Mouse (Mus musculus) midbrain, embryonic 10.5 days (tissue): ENCODE data around the gene Stim2. TPM values are rescaled to one million over a fixed set of nuclear protein-coding genes. Genes with fewer than 3 reads are reported as not detected.

Experiments used
- DNase-seq: peaks from one replicate; pipeline ENCODE4 v3.0.0-alpha.2; 2017; ENCODE audit warnings: low spot score
- H3K27ac ChIP-seq: fragments of 300-500 bp; sonication (generic); replicated peaks from 2 replicates; pipeline ENCODE4 v1.5.1; 2016; ENCODE audit warnings: mild to moderate bottlenecking
- H3K27me3 ChIP-seq: fragments of 300-500 bp; sonication (generic); 2 replicates; pipeline ENCODE4 v1.6.1; 2016; ENCODE audit warnings: low read depth, mild to moderate bottlenecking; ENCODE audit not compliant: poor library complexity, severe bottlenecking
- H3K36me3 ChIP-seq: fragments of 300-500 bp; sonication (generic); 2 replicates; pipeline ENCODE4 v1.6.1; 2016; ENCODE audit warnings: mild to moderate bottlenecking, moderate library complexity
- H3K4me1 ChIP-seq: fragments of 300-500 bp; sonication (generic); 2 replicates; pipeline ENCODE4 v1.6.1; 2016
- H3K4me3 ChIP-seq: fragments of 300-500 bp; sonication (generic); 2 replicates; pipeline ENCODE4 v1.5.1; 2016; ENCODE audit warnings: mild to moderate bottlenecking, moderate library complexity
- H3K9me3 ChIP-seq: fragments of 300-500 bp; sonication (generic); replicated peaks from 2 replicates; pipeline ENCODE4 v1.6.1; 2016; ENCODE audit warnings: mild to moderate bottlenecking
- WGBS: fragments of 180-500 bp; shearing (Covaris S2); methylation state at CpG from one replicate; pipeline ENCODE4 v1.1.7; 2016; 5-methylcytosine and 5-hydroxymethylcytosine counted together
- polyA plus RNA-seq: library from polyadenylated mRNA; unstranded; fragments of >200 nt; fragmentation: Nextera tagmentation; extraction: Ambion mirVana; gene quantifications from 2 replicates; pipeline ENCODE4 v1.2.1, GENCODE M21; 2016

Gene Stim2
- polyA plus RNA-seq, 1 experiment from 2014 or later: 12.5 TPM

GRCm38 (mm10) chr5:54025630-54026029 lies 27.3 kb downstream of the Stim2 start:
- H3K36me3 ChIP-seq: no peaks in the 10 kb centered on the region
- no peaks in the 10 kb centered on the region for H3K27me3 ChIP-seq
- no peak overlapping the region for H3K4me3 ChIP-seq
- WGBS: 96% methylated on average over 2 of the region's 2 CpGs
- H3K9me3 ChIP-seq: no peaks in the 10 kb centered on the region
- DNase-seq: no peak
- H3K27ac ChIP-seq: no peak overlapping the region
- H3K4me1 ChIP-seq: peaks cover 5% of the 10 kb centered on the region

GRCm38 (mm10) chr5:54033217-54033616 lies 34.9 kb downstream of the Stim2 start:
- no peaks in the 10 kb centered on the region for H3K27me3 ChIP-seq
- no peak for DNase-seq
- H3K27ac ChIP-seq: no peak overlapping the region
- H3K4me1 ChIP-seq: peaks cover 11% of the 10 kb centered on the region; the same call in 1 of the 2 replicates
- no peak overlapping the region for H3K4me3 ChIP-seq
- no peaks in the 10 kb centered on the region for H3K9me3 ChIP-seq
- H3K36me3 ChIP-seq: no peaks in the 10 kb centered on the region
- 92% methylated on average over 5 of the region's 5 CpGs for WGBS

GRCm38 (mm10) chr5:54034680-54035079 lies 36.4 kb downstream of the Stim2 start:
- H3K9me3 ChIP-seq: no peaks in the 10 kb centered on the region
- H3K27me3 ChIP-seq: no peaks in the 10 kb centered on the region
- DNase-seq: no peak
- no peak overlapping the region for H3K4me3 ChIP-seq
- no peaks in the 10 kb centered on the region for H3K36me3 ChIP-seq
- H3K4me1 ChIP-seq: peaks cover 11% of the 10 kb centered on the region; the same call in 1 of the 2 replicates
- WGBS: 64% methylated on average over 1 of the region's 1 CpGs
- no peak overlapping the region for H3K27ac ChIP-seq

- DNase-seq: no peak
- 75% methylated on average over 4 of the region's 4 CpGs for WGBS
These were observed 40.3 kb downstream of the Stim2 start for GRCm38 (mm10) chr5:54038615-54039014.

GRCm38 (mm10) chr5:54040527-54040926 lies 42.2 kb downstream of the Stim2 start:
- WGBS: 86% methylated on average over 8 of the region's 8 CpGs
- no peaks in the 10 kb centered on the region for H3K9me3 ChIP-seq
- no peak for DNase-seq

More at GRCm38 (mm10) chr5:54038615-54039014, 40.3 kb downstream of the Stim2 start:
- Histone ChIP-seq H3K27me3 (no peaks in the 10 kb centered on the region), H3K27ac (no peak overlapping the region), H3K4me1 (peaks cover 11% of the 10 kb centered on the region; the same call in 1 of the 2 replicates), H3K9me3 (no peaks in the 10 kb centered on the region), H3K4me3 (no peak overlapping the region), H3K36me3 (no peaks in the 10 kb centered on the region)

GRCm38 (mm10) chr5:54042013-54042412 lies 43.7 kb downstream of the Stim2 start:
- DNase-seq: no peak
- Histone ChIP-seq H3K27ac (no peak overlapping the region), H3K4me1 (no peaks in the 10 kb centered on the region), H3K4me3 (no peak overlapping the region), H3K27me3 (no peaks in the 10 kb centered on the region), H3K36me3 (no peaks in the 10 kb centered on the region), H3K9me3 (no peaks in the 10 kb centered on the region)
- WGBS: 91% methylated on average over 7 of the region's 7 CpGs

More at GRCm38 (mm10) chr5:54040527-54040926, 42.2 kb downstream of the Stim2 start:
- no peaks in the 10 kb centered on the region for H3K4me1 ChIP-seq
- H3K4me3 ChIP-seq: no peak overlapping the region
- no peaks in the 10 kb centered on the region for H3K36me3 ChIP-seq
- H3K27ac ChIP-seq: no peak overlapping the region
- no peaks in the 10 kb centered on the region for H3K27me3 ChIP-seq

GRCm38 (mm10) chr5:54045523-54045922 lies 47.2 kb downstream of the Stim2 start:
- DNase-seq: no peak
- Histone ChIP-seq H3K36me3 (no peaks in the 10 kb centered on the region), H3K4me1 (peaks cover 15% of the 10 kb centered on the region), H3K27me3 (no peaks in the 10 kb centered on the region), H3K27ac (no peak overlapping the region), H3K4me3 (no peak overlapping the region), H3K9me3 (no peaks in the 10 kb centered on the region)
- 86% methylated on average over 3 of the region's 3 CpGs for WGBS

- H3K27me3 ChIP-seq: no peaks in the 10 kb centered on the region
- WGBS: 69% methylated on average over 1 of the region's 1 CpGs
- H3K27ac ChIP-seq: no peak overlapping the region
- no peaks in the 10 kb centered on the region for H3K36me3 ChIP-seq
- DNase-seq: no peak
- no peaks in the 10 kb centered on the region for H3K9me3 ChIP-seq
- no peak overlapping the region for H3K4me3 ChIP-seq
- H3K4me1 ChIP-seq: peaks cover 19% of the 10 kb centered on the region
These were observed 48.1 kb downstream of the Stim2 start for GRCm38 (mm10) chr5:54046432-54046831.

- no peak overlapping the region for H3K27ac ChIP-seq
- no peaks in the 10 kb centered on the region for H3K27me3 ChIP-seq
- H3K9me3 ChIP-seq: no peaks in the 10 kb centered on the region
- 47% methylated on average over 4 of the region's 4 CpGs for WGBS
- no peaks in the 10 kb centered on the region for H3K36me3 ChIP-seq
- no peak for DNase-seq
- peaks cover 19% of the 10 kb centered on the region for H3K4me1 ChIP-seq
- H3K4me3 ChIP-seq: no peak overlapping the region
These were observed 50.9 kb downstream of the Stim2 start for GRCm38 (mm10) chr5:54049145-54049733.

GRCm38 (mm10) chr5:54049940-54050339 lies 51.6 kb downstream of the Stim2 start:
- no peak overlapping the region for H3K27ac ChIP-seq
- no peak for DNase-seq
- WGBS: 84% methylated on average over 5 of the region's 5 CpGs
- peaks cover 19% of the 10 kb centered on the region for H3K4me1 ChIP-seq
- H3K36me3 ChIP-seq: 0 out of 2 replicates have a peak, but pooled peaks cover 2% of the 10 kb centered on the region
- no peaks in the 10 kb centered on the region for H3K27me3 ChIP-seq
- no peaks in the 10 kb centered on the region for H3K9me3 ChIP-seq
- H3K4me3 ChIP-seq: no peak overlapping the region

- Histone ChIP-seq H3K4me1 (peaks cover 19% of the 10 kb centered on the region), H3K9me3 (no peaks in the 10 kb centered on the region), H3K27ac (no peak overlapping the region), H3K4me3 (no peak overlapping the region), H3K27me3 (no peaks in the 10 kb centered on the region), H3K36me3 (0 out of 2 replicates have a peak, but pooled peaks cover 5% of the 10 kb centered on the region)
- 75% methylated on average over 3 of the region's 3 CpGs for WGBS
- DNase-seq: no peak
These were observed 52.8 kb downstream of the Stim2 start for GRCm38 (mm10) chr5:54051056-54051455.

GRCm38 (mm10) chr5:54052205-54052604 lies 53.9 kb downstream of the Stim2 start:
- WGBS: 94% methylated on average over 6 of the region's 6 CpGs
- Histone ChIP-seq H3K36me3 (0 out of 2 replicates have a peak, but pooled peaks cover 5% of the 10 kb centered on the region), H3K4me3 (no peak overlapping the region), H3K9me3 (no peaks in the 10 kb centered on the region), H3K27ac (no peak overlapping the region), H3K27me3 (no peaks in the 10 kb centered on the region), H3K4me1 (peaks cover 19% of the 10 kb centered on the region)
- no peak for DNase-seq

GRCm38 (mm10) chr5:54053673-54054366 lies 55.5 kb downstream of the Stim2 start:
- no peak for DNase-seq
- whole genome bisulfite sequencing: 90% methylated on average over 7 of the region's 7 CpGs
- Histone ChIP-seq H3K4me3 (no peak overlapping the region), H3K27ac (no peak overlapping the region), H3K27me3 (no peaks in the 10 kb centered on the region), H3K4me1 (peaks cover 19% of the 10 kb centered on the region), H3K36me3 (peaks cover 14% of the 10 kb centered on the region; the same call in 1 of the 2 replicates), H3K9me3 (no peaks in the 10 kb centered on the region)
